Mouse (Mus musculus) cerebellum, adult 2 months (tissue): ENCODE results near the gene Olfr69.
"Not testable (repeated sequence)": the region's sequence is repeated elsewhere in the genome, so short reads cannot be mapped to it uniquely, and the experiment has no call there.

Experiments
- CTCF ChIP-seq: fragments of 200-500 bp; IDR thresholded peaks from 2 replicates; pipeline ENCODE4 v1.5.1; 2011; ENCODE audit warnings: low read depth, mild to moderate bottlenecking, control low read depth, low read length, moderate library complexity, borderline replicate concordance; ENCODE audit not compliant: insufficient read depth
- POLR2A ChIP-seq: fragments of 200-500 bp; IDR thresholded peaks from 2 replicates; pipeline ENCODE4 v1.6.1; 2011; ENCODE audit warnings: low read length, control low read depth, borderline replicate concordance; ENCODE audit not compliant: insufficient read depth

DNA sequence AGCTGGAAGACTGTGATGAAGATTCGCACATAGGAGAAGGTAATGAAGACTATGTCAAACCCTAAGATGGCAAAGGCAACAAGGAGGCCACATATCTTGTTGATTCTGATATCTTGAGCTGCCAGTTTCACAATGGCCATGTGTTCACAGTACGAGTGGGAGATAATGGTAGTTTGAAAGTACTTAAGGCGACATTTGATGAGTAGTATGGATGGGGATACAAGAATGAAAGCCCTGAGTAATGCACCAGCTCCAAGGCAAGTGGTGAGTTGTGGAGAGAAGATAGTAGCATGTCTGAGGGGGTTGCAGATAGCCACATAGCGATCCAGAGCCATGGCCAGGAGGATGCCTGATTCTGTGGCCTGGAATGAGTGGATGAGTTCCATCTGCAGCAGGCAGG is 6.3 kb upstream of the Olfr69 start:
- not testable (repeated sequence) for TF ChIP-seq CTCF, POLR2A
